Mouse (Mus musculus): ENCODE data around the gene H2-Q2.
A peak's percentile ranks its signal among the peaks of the same experiment; 100 is the strongest.
"Not testable (repeated sequence)": the region's sequence is repeated elsewhere in the genome, so short reads cannot be mapped to it uniquely, and the experiment has no call there.

H2-Q2 gene

DNA sequence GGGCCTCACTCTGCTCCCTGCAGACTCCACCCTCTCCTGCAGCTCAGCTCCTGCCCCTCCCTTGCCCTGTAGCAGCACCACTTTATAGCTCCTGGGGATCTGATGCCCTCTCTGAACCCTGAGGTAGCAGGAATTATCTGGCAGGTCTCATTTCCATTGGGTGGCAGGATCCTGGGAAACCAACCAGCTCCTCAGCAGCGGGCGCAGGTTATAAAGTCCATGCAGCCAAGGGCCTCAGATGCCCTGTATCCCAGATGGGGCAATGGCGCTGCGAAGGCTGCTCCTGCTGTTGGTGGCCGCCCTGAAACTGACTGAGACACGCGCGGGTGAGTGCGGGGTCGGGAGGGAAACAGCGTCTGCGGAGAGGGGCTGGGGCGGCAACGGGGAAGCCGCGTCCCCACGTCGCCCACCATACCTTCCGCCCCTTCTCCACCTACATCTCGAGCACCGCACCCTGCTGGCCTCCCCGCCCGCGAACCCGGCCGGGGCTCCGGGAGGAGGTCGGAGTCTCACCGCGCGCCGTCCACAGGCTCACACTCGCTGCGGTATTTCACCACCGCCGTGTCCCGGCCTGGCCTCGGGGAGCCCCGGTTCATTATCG lies at the start of gene H2-Q2:
H2-Q2 (plus strand) TSS at position 172 of the 601 bp plus-strand sequence.
- DNase-seq (ENCODE audit: low spot score), result no peak

DNA sequence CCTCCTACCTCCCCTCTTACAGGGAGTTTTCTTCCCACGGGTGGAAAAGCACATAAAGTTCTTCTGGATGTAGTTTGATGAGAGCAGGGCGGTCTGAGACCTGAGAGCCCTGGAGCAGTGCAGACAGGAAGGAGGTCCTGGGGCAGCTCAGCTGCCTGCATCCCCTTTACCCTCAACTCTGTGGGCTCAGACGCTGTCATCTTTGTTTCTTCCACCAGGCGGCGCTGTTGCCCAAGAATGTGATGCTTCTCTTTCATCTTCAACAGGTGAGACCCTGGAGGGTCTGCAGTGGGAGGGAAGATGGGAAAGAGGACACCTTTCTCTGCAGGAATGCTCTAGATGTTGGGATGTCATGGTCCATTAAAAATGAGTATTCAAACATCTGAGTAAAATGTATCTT lies 46.2 kb upstream of the H2-Q2 start:
- DNase-seq (ENCODE audit: low spot score), result peak; percentile 16

DNA sequence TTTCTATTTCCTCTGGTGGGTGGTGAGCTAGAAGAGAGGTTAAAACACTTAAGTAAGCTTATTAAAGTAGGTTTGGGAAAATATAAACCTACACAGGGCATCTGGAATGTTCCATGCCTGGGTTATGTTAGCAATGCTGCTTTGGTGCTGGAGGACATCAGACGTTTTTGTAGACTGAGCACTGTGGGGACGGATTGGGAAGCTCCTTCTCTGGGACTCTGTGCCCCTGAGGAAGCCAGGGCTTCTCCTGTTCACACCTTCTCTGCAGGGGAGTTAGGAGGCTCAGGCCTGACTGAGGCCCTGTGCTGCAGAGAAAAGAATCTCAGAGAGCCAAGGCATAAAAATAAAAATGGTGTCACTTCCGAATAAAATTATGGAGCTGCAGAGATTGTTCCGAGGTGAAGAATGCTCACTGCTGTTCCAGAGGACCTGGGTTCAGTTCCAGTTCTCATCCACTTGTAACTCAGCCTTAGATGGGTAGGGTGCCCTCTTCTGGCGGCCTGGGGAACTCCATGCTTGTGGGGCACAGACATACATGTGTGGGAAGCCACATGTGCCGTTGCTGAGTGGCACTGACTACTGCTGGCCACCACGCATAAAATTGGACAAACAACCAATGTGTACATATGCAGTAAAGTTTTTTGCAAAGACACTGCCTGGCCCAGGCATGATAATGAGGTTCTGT lies 41.6 kb upstream of the H2-Q2 start:
- DNase-seq (ENCODE audit: low spot score), result not testable (repeated sequence)

DNA sequence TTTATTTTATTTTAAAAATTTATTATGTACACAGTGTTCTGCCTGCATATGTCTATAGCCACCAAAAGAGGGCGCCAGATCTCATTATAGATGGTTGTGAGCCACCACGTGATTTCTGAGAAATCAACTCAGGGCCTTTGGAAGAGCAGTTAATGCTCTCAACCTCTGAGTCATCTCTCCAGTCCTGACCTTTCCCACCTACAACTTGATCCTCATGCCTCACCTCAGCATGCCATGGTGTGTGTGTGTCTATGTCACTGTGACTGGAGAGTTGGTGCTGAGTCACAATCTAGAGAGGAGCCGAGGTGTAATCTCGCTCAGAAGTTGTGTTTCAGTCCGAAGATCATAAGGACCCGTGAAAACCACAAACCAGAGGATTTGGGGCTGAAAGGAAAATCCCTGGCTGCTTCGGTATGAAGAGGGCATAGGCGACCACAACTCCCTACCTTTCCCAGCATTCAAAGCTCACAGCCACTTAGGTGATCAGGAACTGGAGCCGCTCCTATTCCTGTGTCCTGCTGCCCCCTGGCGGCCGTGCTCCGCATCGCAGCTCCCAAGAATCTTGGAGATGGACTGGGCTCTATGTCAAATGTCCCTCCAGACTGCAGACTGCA lies 40.3 kb upstream of the H2-Q2 start:
- peak; percentile 54 for DNase-seq (ENCODE audit: low spot score)

DNA sequence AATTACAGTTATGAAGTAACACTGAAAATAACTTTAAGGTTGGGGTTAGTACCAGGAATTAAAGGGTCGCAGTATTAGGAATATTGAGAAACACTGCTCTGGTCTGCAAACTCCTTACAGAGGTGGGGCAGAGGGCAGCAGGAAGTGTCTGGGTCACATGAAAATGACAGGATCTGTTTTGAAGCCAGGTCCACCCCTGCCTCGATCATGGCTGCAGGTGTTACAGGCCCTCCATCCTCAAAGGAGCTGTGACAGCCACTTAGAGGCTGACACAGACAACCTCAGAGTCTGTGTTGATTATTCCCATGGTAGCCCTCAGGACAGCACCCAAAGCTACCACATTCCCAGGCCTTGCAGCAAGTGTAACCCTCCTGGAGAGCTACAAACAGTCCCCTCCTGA lies 38.8 kb upstream of the H2-Q2 start:
- no peak for DNase-seq (ENCODE audit: low spot score)

DNA sequence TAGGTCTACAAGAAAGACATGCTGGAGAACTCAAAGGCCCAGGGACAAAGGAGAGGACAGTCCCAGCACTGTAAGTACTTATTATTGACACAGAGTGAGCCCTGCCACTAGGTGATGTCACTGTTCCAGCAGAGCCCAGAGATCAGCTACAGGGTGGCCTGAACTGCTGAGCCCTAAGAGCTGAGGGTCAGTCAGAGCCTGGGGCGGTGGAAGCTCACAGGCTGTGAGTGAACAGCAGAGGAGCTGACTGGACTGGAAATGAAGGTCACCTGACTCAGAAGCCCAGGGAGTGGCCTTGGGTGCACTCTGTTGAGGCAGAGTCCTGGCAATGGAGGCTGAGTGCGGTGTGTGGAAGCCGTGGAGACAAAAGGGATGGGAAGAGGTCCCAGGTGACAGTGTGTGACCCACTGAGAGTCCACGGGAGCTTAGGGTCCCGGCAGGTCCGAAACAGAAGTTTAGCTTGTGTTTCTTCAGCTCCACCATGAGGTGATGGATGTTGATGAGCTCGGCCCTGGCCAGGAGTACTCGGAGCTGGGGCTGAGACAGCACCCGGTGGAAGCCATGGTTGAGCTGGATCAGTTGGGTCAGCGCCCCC lies 38.2 kb upstream of the H2-Q2 start:
- DNase-seq (ENCODE audit: low spot score), result peak; percentile 42

DNA sequence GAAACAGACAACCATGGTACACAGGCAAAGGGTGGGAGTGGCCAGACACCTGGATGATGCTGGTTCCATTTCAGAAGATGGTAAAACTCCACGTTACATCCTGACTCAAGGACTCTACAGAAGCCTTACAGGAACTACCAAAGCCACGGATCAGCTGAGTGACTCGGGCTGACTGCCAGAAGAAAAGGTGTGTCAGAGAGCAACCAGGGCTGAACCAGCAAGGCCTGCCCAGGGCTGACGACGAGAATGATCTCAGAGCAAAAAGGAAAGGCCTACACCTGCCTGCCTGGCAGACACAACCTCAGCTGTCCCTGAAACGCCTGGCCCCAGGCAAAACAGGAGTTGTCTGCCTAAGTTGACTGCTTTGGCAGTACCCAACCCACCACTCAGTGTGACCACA lies 37.6 kb upstream of the H2-Q2 start:
- DNase-seq (ENCODE audit: low spot score), result no peak

DNA sequence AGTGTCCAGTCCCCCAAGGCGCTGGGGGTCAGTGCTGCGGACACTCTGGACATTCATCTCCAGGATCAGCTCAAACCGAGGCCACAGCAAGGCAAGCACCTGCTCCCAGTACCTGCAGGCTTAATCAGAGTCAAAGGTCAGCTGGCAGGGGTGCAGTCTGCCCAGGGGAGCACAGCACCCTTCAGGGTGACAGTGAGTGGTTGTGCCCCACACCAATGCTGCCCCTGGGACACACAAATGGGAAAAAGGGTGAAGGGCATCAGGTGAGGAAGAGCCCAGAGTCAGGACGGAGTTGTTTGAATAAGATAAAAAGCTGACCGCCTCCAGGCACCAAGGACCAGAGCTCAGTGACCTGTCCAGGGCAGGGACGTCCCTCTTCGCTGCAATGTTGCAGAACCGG lies 37.1 kb upstream of the H2-Q2 start:
- peak; percentile 28 for DNase-seq (ENCODE audit: low spot score)

DNA sequence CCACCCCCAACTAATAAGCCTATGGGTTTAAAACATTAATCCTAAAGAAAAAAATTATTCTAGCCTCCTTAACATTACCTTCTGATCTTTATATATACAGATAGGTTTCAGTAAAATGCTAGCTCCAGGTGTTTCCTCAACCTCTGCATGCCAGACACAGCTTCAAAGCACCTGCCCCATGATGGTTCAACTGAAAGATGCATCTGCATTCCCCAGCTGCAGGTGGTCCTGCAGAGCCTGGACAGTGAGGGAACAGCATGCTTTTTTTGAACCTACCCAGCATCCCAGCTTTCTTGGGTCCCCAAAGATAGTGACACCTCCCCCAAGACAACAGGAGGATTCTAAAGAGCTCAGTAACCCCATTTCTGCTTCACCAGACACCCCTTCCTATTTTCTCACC lies 23.4 kb upstream of the H2-Q2 start:
- DNase-seq (ENCODE audit: low spot score), result no peak

DNA sequence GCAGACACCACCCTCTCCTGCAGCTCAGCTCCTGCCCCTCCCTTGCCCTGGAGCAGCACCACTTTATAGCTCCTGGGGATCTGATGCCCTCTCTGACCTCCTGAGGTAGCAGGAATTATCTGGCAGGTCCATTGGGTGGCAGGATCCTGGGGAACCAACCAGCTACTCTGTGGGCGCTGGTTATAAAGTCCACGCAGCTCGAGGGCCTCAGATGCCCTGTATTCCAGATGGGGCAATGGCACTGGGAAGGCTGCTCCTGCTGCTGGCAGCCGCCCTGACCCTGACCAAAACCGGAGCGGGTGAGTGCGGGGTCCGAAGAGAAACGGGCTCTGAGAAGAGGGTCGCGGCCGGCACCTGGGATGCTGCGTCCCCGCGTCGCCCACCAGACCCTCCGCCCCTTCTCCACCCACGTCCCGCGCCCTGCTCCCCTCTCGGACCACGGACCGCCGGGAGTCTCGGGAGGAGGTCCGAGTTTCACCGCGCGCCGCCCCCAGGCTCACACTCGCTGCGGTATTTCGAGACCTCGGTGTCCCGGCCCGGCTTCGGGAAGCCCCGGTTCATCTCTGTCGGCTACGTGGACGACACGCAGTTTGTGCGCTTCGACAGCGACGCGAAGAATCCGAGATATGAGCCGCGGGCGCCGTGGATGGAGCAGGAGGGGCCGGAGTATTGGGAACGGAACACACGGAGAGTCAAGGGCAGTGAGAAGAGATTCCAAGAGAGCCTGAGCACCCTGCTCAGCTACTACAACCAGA lies 21.5 kb upstream of the H2-Q2 start, which contains the start of gene H2-Q1:
H2-Q1 (plus strand) TSS at position 79 of the 755 bp plus-strand sequence.
- DNase-seq (ENCODE audit: low spot score), result no peak

DNA sequence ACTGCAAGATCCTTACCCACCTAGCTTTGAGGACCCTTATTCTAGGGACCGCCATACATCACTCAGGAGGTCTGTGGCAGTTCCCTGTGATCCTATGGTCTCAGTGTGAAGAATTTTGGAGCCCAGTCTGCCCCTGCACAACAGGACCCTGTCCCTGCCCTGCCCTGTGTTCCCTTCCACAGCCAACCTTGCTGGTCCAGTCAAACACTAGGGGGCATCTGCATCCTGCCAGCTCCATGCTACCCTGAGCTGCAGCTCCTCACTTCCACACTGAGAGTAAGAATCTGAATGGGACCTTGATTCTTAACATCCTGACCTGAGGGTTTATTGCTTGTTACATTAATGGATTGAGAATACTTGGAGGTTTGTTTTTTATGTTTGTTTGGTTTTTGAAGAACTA lies 16.9 kb upstream of the H2-Q2 start:
- not testable (repeated sequence) for DNase-seq (ENCODE audit: low spot score)

DNA sequence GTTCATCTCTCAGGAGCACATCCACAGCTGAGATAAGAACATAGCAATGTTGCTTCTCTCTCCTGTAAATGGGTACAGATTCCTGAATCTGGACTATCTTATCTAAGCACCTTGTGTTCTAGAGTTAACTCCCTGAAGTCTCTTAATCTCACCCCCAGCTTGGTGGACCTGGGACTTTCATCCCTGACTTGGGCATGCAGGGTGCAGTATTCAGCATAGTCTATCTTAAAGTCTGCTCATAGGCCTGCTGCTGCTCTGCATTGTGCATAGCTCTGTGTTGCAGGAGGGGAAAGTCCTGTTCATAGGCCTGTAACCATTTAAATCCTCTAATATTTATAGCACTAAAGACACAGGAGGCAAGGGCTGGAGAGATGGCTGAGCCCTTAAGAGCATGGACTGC lies 16.0 kb upstream of the H2-Q2 start:
- not testable (repeated sequence) for DNase-seq (ENCODE audit: low spot score)

DNA sequence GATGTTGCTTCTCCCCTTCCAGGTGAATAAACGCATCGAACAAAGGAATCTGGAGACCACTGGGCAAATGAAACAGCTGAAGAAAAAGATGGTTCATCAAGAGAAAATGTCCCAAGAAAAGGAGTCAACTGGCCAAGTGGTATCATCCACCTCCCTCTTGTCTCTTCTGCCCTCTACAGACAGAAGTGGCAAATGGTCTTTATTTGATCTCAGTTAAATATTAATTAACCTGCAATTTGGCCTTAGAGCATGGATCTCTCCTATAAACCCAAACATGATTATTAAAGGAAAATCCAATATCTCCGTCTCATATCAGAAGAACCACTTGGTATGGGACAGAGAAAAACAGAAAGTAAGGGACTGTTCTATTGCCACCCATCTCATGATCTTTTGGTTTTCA lies 12.3 kb upstream of the H2-Q2 start:
- not testable (repeated sequence) for DNase-seq (ENCODE audit: low spot score)

DNA sequence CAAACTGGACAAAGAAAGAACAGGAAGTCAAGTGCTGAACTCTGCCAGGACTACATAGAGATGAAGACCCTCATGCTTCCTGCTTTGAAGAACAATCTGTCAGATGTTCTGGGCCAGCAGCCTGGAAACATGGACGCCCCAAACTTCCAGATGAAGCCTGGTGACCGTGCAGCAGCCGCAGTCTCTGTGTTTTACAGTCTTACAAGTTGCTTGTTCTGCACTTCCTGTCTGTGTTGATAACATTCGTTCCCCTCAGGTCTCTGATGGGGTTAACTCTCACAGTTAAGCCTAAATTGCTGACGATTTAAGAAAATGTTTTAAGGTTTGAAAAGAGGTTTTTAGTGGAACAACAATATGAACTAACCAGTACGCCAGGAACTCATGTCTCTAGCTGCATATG lies 10.5 kb upstream of the H2-Q2 start:
- not testable (repeated sequence) for DNase-seq (ENCODE audit: low spot score)

DNA sequence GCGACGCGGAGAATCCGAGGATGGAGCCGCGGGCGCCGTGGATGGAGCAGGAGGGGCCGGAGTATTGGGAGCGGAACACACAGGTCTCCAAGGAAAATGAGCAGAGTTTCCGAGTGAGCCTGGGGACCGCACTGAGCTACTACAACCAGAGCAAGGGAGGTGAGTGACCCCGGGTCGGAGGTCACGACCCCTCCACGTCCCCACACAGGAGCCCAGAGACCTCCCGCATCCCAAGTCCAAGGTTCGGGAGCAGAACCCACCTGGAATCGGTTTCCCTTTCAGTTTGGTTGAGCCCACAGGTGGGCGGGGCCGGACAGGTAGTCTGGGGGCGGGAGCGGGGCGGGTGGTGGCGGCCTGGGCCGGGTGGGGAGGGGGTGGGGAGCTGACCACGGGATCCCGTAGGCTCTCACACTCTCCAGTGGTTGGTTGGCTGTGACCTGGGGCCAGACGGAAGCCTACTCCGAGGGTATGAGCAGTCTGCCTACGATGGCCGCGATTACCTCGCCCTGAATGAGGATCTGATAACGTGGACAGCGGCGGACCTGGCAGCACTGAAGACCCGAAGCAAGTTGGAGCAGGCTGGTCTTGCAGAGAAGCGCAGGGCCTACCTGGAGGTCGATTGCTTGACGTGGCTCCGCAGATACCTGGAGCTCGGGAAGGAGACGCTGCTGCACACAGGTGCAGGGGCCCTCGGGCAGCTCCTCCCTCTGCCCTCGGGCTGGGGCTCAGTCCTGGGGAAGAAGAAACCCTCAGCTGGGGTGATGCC lies 852 bp downstream of the H2-Q2 start:
- DNase-seq (ENCODE audit: low spot score), result peak; percentile 88

DNA sequence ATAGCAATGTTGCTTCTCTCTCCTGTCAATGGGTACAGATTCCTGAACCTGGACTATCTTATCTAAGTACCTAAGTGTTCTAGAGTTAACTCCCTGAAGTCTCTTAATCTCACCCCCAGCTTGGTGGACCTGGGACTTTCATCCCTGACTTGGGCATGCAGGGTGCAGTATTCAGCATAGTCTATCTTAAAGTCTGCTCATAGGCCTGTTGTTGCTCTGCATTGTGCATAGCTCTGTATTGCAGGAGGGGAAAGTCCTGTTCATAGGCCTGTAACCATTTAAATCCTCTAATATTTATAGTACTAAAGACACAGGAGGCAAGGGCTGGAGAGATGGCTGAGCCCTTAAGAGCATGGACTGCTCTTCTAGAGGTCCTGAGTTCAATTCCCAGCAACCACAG lies 5.6 kb downstream of the H2-Q2 start:
- DNase-seq (ENCODE audit: low spot score), result not testable (repeated sequence)

DNA sequence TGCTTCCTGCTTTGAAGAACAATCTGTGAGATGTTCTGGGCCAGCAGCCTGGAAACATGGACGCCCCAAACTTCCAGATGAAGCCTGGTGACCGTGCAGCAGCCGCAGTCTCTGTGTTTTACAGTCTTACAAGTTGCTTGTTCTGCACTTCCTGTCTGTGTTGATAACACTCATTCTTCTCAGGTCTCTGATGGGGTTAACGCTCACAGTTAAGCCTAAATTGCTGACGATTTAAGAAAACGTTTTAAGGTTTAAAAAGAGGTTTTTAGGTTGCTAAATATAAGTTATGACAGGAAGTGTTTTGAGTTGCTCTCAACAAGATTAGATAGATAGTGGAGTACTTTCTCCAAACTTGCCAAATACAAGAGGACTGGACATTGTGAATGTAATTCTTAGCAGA lies 11.2 kb downstream of the H2-Q2 start:
- not testable (repeated sequence) for DNase-seq (ENCODE audit: low spot score)

DNA sequence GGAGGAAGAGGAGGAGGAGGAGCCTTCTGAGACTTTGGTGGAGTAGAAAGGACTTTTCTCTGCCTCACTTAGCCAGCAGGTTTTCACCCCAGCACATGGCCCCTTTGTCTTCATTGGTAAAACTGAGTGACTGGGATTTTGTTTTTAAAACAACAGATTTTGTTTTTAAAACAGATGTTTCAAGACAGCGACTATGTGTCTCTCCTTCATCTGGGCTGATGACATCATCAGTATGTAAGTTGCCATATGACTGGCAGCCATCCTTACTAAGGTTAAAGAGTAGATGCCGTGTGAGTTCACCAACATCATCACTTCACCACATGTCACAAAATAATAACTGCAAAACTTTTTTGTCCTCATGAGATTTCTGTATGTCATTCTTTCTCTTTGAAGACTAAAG lies 12.0 kb downstream of the H2-Q2 start:
- no peak for DNase-seq (ENCODE audit: low spot score)

DNA sequence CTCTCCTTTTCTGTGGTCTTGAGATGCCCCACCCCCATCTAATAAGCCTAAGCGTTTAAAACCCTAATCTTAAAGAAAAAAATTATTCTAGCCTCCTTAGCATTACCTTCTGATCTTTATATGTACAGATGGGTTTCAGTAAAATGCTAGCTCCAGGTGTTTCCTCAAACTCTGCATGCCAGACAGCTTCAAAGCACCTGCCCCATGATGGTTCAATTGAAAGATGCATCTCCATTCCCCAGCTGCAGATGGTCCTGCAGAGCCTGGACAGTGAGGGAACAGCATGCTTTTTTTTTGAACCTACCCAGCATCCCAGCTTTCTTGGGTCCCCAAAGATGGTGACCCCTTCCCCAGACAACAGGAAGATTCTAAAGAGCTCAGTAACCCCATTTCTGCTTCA lies 15.0 kb downstream of the H2-Q2 start:
- no peak for DNase-seq (ENCODE audit: low spot score)

DNA sequence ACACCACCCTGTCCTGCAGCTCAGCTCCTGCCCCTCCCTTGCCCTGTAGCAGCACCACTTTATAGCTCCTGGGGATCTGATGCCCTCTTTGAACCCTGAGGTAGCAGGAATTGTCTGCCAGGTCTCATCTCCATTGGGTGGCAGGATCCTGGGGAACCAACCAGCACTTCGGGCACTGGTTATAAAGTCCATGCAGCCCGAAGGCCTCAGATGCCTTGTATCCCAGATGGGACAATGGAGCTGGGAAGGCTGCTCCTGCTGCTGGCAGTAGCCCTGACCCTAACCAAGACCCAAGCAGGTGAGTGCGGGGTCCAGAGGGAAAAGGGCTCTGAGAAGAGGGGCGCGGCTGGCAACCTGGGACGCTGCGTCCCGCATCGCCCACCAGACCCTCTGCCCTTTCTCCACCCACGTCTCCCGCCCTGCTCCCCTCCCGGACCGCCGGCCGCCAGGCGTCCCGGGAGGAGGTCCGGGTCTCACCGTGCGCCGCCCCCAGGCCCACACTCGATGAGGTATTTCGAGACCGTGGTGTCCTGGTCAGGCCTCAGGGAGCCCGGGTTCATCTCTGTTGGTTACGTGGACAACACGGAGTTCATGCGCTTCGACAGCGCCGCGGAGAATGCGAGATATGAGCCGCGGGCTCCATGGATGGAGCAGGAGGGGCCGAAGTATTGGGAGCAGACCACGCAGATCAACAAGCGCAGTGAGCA lies 16.9 kb downstream of the H2-Q2 start:
- DNase-seq (ENCODE audit: low spot score), result no peak

DNA sequence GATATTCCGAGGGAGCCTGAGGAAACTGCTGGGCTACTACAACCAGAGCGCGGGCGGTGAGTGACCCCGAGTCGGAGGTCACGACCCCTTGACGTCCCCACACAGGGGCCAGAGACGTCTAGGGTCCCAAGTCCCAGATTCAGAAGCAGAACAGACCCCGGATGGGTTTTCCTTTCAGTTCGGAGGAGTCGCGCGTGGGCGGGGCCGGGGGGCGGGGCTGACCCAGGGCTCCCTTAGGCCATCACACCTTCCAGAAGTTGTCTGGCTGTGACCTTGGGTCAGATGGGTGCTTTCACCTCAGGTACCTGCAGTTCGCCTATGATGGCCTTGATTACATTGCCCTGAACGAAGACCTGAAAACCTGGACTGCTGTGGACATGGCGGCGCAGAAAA lies 17.4 kb downstream of the H2-Q2 start:
- DNase-seq (ENCODE audit: low spot score), result no peak
